Mouse (Mus musculus) C2C12 (cell line): ENCODE data around the gene Adprhl1. TPM values are rescaled to one million over a fixed set of nuclear protein-coding genes. Genes with fewer than 3 reads are reported as not detected.
A peak's percentile ranks its signal among the peaks of the same experiment; 100 is the strongest.

Source experiments
- H3K27me3 ChIP-seq: one replicate; pipeline ENCODE4 v1.6.1; 2011; ENCODE audit not compliant: control insufficient read depth, insufficient read depth, insufficient read length
- H3K36me3 ChIP-seq: one replicate; pipeline ENCODE4 v1.6.1; 2011; ENCODE audit not compliant: control insufficient read depth, insufficient read depth
- H3K4me3 ChIP-seq: one replicate; pipeline ENCODE4 v1.5.1; 2011; ENCODE audit warnings: mild to moderate bottlenecking, control low read depth; ENCODE audit not compliant: poor library complexity, insufficient read depth, severe bottlenecking
- H3K79me2 ChIP-seq: one replicate; pipeline ENCODE4 v1.6.1; 2011; ENCODE audit not compliant: control insufficient read depth, insufficient read depth
- H3K79me3 ChIP-seq: one replicate; pipeline ENCODE4 v1.6.1; 2011; ENCODE audit warnings: low read depth, control low read depth
- H3ac ChIP-seq: one replicate; pipeline ENCODE3; 2011; ENCODE audit warnings: low read depth; ENCODE audit not compliant: control insufficient read depth, insufficient read length
- CEBPB ChIP-seq: IDR thresholded peaks from one replicate; pipeline ENCODE4 v1.6.1; 2011; ENCODE audit warnings: low read depth, mild to moderate bottlenecking, control low read depth, moderate library complexity
- CTCF ChIP-seq: IDR thresholded peaks from one replicate; pipeline ENCODE4 v1.5.1; 2011; ENCODE audit not compliant: control insufficient read depth, insufficient read depth, insufficient read length
- FOSL1 ChIP-seq: IDR thresholded peaks from one replicate; pipeline ENCODE4 v1.8.0; 2011; ENCODE audit warnings: mild to moderate bottlenecking, low read length; ENCODE audit not compliant: poor library complexity, insufficient read depth, severe bottlenecking
- MAX ChIP-seq: IDR thresholded peaks from one replicate; pipeline ENCODE4 v1.6.1; 2011; ENCODE audit warnings: mild to moderate bottlenecking, control low read depth
- MYOD1 ChIP-seq: IDR thresholded peaks from one replicate; pipeline ENCODE4 v1.6.1; 2011; ENCODE audit warnings: low read depth; ENCODE audit not compliant: control insufficient read depth, insufficient read length
- MYOG ChIP-seq: IDR thresholded peaks from one replicate; pipeline ENCODE4 v1.6.1; 2011; ENCODE audit not compliant: control insufficient read depth, insufficient read length; ENCODE audit errors: extremely low read depth
- USF1 ChIP-seq: IDR thresholded peaks from one replicate; pipeline ENCODE4 v1.6.1; 2011; ENCODE audit warnings: low read depth, mild to moderate bottlenecking, control low read depth, moderate library complexity
- polyA plus RNA-seq: library from polyadenylated mRNA; unstranded; fragments of >200 nt; fragmentation: generic; extraction: Trizol; gene quantifications from one replicate; pipeline ENCODE4 v1.2.1, GENCODE M21; 2012; ENCODE audit warnings: missing spikeins

Gene Adprhl1
- polyA plus RNA-seq, 1 experiment: 0.04 TPM

DNA sequence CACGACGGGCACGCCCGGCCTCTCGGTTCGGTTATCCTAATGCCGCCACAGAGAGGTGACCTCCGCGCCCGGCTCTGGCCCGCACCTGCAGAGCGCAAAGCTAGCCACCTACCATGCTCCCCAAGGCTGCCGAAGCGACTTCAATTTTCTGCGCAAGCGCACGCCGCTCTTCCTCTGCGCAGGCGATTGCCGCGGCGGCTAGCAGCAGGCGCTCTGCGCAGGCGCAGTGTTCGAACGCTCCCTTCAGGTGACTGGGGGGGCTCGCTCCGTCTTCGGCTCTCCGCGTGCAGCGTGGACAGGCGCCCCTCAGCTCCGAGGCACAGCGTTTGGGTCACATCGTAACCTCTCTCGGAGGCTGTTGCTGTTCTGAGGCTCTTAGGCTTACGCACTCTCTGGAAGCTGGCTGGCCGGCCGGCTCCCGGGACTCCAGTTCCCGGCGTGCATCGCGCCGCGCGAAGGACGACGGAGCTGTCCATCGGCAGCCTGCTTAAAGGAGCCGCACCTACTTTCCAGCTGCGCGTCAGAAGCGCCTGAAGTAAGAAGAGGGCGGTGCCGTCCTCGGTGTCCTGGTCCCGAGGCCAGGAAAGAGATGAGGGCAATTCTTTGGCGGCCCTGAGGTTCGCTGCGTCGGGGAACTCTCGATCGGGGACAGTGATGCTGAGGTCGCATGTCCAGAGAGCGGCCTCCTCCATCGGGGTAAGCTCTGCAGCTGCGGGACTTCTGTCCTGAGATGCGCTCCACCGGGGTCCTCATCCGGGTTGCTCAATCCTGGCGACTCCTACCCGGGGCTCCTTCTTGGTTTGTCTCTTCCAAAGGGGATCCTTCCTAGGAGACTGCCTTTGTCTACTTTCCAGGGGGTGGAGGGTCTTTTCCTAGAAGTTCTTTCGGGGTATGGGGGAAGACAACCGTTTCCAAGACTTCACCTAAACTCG, 34.0 kb upstream of the Adprhl1 start, which contains the start of the genes Dcun1d2 and Tmco3:
Gene Dcun1d2 (minus strand): TSS at position 440 of the 932 bp plus-strand sequence.
Gene Tmco3 (plus strand): TSS at position 499 of the 932 bp plus-strand sequence.
- Histone ChIP-seq H3K27me3 (no peaks in the 10 kb centered on the region), H3K4me3 (peak within 1 kb of the TSS; percentile 69), H3K79me2 (peaks cover 31% of the 10 kb centered on the region), H3K79me3 (peaks cover 7% of the 10 kb centered on the region), H3ac (peak within 1 kb of the TSS; percentile 91), H3K36me3 (peaks cover 9% of the 10 kb centered on the region)
- no peak for TF ChIP-seq FOSL1
- no peak for TF ChIP-seq MYOG
- no peak for TF ChIP-seq CEBPB
- peak; percentile 65 for TF ChIP-seq MAX
- TF ChIP-seq MYOD1: no peak
- no peak for TF ChIP-seq USF1

- Histone ChIP-seq H3K79me2 (peaks cover 38% of the 10 kb centered on the region), H3K27me3 (no peaks in the 10 kb centered on the region), H3ac (peak overlapping the region; percentile 91), H3K79me3 (peaks cover 9% of the 10 kb centered on the region), H3K4me3 (peak overlapping the region; percentile 69), H3K36me3 (peaks cover 3% of the 10 kb centered on the region)
- TF ChIP-seq CEBPB (no peak), FOSL1 (no peak), MYOG (no peak), MYOD1 (no peak), MAX (no peak), USF1 (no peak), CTCF (no peak)
Observed at GRCm38 (mm10) chr8:13287304-13287691, 33.3 kb upstream of the Adprhl1 start.

GRCm38 (mm10) chr8:13283200-13283599, 29.2 kb upstream of the Adprhl1 start:
- Histone ChIP-seq H3K27me3 (no peaks in the 10 kb centered on the region), H3K36me3 (no peaks in the 10 kb centered on the region), H3ac (no peak overlapping the region), H3K79me3 (peaks cover 9% of the 10 kb centered on the region), H3K4me3 (no peak overlapping the region), H3K79me2 (peaks cover 47% of the 10 kb centered on the region)
- TF ChIP-seq USF1 (no peak), FOSL1 (no peak), MYOD1 (no peak), CTCF (no peak), MYOG (no peak)

DNA sequence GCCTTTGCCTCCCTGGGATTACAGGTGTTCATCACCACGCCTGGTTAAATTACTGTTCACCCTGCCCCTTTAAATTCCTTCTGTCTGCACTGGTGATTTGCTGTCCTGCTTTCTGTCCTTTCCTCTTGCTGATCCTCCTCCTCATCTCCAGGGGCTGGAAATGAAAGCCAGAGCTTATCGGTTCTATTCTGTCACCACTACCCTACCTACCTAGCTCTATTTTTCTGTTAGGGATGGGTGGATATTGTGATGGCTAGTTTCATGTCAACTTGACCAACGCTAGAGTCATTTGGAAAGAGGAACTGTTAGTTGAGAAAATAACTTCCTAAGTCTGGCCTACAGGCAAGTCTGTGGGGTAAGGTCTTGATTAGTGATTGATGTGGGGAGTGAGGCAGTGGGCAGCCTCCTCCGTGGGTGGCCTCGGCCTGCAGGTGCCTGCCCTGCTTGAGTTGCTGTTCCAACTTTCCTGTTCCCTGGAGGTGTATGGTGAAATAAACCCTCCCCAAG, 23.0 kb upstream of the Adprhl1 start:
- Histone ChIP-seq H3K36me3 (no peaks in the 10 kb centered on the region), H3ac (no peak overlapping the region), H3K27me3 (no peaks in the 10 kb centered on the region), H3K4me3 (no peak overlapping the region), H3K79me2 (peaks cover 6% of the 10 kb centered on the region), H3K79me3 (no peaks in the 10 kb centered on the region)
- no peak for TF ChIP-seq MYOD1
- TF ChIP-seq CTCF: no peak
- TF ChIP-seq MYOG: no peak
- no peak for TF ChIP-seq MAX
- TF ChIP-seq FOSL1: no peak
- no peak for TF ChIP-seq USF1
- TF ChIP-seq CEBPB: no peak

DNA sequence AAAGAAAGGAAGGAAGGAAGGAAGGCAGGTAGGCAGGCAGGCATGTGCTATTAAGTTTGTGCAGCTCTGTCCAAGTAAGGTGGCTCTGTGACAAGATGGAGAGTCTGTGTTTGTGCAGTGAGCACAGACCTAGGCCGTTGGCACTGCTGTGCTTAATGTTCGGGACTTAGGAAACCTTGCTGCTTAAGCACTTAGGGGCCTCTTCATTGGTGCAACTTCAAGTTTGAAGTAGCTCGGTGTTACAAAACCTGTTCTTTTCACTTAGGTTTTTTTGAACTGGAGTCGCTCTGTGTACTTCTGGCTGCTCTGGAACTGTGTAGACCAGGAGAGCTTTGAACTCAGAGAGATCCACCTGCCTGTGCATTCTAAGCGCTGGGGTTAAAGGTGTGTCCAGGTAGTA, 18.9 kb upstream of the Adprhl1 start:
- peaks cover 11% of the 10 kb centered on the region for H3K36me3 ChIP-seq
- no peak overlapping the region for H3ac ChIP-seq
- no peaks in the 10 kb centered on the region for H3K27me3 ChIP-seq
- no peaks in the 10 kb centered on the region for H3K79me3 ChIP-seq
- H3K4me3 ChIP-seq: no peak overlapping the region
- TF ChIP-seq MYOD1: no peak
- H3K79me2 ChIP-seq: no peaks in the 10 kb centered on the region

DNA sequence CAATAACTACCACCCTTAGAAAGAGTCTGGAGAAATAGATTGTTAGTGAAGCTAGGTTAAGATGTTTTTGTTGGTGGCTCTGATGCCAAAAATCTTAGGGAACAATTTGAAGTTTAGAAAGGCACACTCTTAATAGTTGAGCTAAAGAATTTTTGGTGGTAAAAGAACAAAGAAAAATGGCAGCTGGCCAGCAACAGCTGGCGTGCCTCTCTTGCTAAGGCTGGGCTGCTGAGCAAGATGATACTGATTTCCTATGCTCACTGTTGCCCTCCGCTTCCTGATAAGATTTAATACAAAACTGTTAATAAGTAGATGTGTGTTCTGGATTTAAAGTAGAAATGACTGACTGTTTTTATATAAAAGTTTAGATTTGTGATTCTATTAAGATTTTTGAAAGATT, 13.6 kb upstream of the Adprhl1 start:
- peaks cover 17% of the 10 kb centered on the region for H3K36me3 ChIP-seq
- no peak for TF ChIP-seq MAX
- TF ChIP-seq MYOG: no peak
- no peak for TF ChIP-seq CTCF
- no peak for TF ChIP-seq CEBPB
- no peak for TF ChIP-seq USF1
- H3K4me3 ChIP-seq: no peak overlapping the region
- H3K79me2 ChIP-seq: no peaks in the 10 kb centered on the region
- H3K27me3 ChIP-seq: no peaks in the 10 kb centered on the region
- H3ac ChIP-seq: no peak overlapping the region
- no peaks in the 10 kb centered on the region for H3K79me3 ChIP-seq
